Mouse (Mus musculus): ENCODE data around the gene Fbxo47. TPM values are rescaled to one million over a fixed set of nuclear protein-coding genes. Genes with fewer than 3 reads are reported as not detected.

Gene Fbxo47
- polyA plus RNA-seq, 1 experiment from 2014 or later: 0.95 TPM

DNA sequence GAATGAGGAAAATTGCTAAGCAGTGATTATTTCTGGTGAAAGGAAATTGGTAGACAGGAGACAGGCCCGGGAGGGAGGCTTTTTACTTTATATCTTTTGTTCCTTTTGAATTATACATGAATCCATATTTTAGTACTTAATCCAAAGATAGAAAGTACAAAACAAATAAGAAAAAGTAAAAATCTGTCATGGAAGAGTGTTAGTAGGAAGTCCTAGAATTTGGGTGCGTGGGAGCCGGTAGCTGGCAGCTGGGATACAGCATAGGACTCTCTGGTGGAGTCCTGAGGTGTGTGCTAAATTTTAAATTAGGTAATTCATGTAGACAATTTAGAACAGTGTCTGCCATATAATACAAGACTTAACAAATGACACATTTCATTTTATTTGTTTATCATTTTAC lies 16.4 kb downstream of the Fbxo47 start:
- no peaks in the 10 kb centered on the region for H3K9me3 ChIP-seq (replicated peaks; ENCODE audit: low read length)
- no peak overlapping the region for H3K27ac ChIP-seq
- H3K4me3 ChIP-seq (replicated peaks; ENCODE audit: low read depth, low read length): no peak overlapping the region
- H3K9ac ChIP-seq (ENCODE audit: low read depth, low read length): no peak overlapping the region
- WGBS: 85% methylated on average over 3 of the region's 3 CpGs
- ATAC-seq (replicated peaks; ENCODE audit: low FRiP score, low read depth) (no peak), DNase-seq (ENCODE audit: low spot score) (no peak)
- H3K27me3 ChIP-seq (ENCODE audit: insufficient read depth, low read length): no peaks in the 10 kb centered on the region
- no peak for TF ChIP-seq CTCF (IDR thresholded peaks at IDR 0.05; ENCODE audit: low read depth)
- H3K4me2 ChIP-seq (ENCODE audit: low read length): no peak overlapping the region
- H3K4me1 ChIP-seq (replicated peaks; ENCODE audit: insufficient read depth, low read length): no peaks in the 10 kb centered on the region
- no peaks in the 10 kb centered on the region for H3K36me3 ChIP-seq (ENCODE audit: insufficient read depth, low read length)

DNA sequence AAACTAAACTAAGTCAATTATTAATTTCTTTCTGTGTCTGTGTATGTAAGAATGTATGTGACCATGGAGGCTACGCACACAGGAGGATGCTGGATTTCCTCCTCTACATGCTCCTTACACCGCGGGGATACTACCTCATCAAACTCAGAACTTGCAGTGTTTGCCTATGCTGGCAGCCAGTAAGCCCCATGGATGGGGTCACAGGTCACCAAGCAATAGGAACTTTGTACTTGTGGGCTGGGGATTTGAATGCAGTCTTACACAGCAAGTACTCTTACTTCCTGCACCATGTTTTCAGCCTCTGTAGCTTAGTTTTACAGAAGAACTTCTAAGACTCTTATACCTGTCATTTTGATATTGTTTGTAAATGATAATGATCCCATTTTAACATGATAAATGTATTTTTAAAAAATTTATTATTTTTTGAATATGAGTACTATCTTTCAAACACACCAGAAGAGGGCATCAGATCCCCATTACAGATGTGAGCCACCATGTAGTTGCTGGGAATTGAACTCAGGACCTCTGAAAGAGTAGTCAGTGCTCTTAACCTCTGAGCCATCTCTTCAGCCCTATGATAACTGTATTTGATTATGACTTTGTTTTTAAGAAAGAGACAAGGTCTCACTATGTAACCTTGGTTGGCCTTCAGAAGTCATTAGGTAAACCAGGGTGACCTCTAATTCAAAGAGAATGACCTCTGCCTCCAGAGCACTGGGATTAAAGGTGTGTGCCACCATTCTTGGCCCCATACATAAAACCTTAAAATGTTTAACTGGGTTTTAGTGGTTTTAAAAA lies 17.7 kb downstream of the Fbxo47 start:
- no peak for TF ChIP-seq CTCF (IDR thresholded peaks at IDR 0.05; ENCODE audit: low read depth)
- no peaks in the 10 kb centered on the region for H3K4me1 ChIP-seq (replicated peaks; ENCODE audit: insufficient read depth, low read length)
- no peak overlapping the region for H3K27ac ChIP-seq
- H3K27me3 ChIP-seq (ENCODE audit: insufficient read depth, low read length): no peaks in the 10 kb centered on the region
- no peak overlapping the region for H3K4me3 ChIP-seq (replicated peaks; ENCODE audit: low read depth, low read length)
- H3K9ac ChIP-seq (ENCODE audit: low read depth, low read length): no peak overlapping the region
- DNase-seq (ENCODE audit: low spot score) (no peak), ATAC-seq (replicated peaks; ENCODE audit: low FRiP score, low read depth) (no peak)
- no peak overlapping the region for H3K4me2 ChIP-seq (ENCODE audit: low read length)
- H3K36me3 ChIP-seq (ENCODE audit: insufficient read depth, low read length): no peaks in the 10 kb centered on the region
- no peaks in the 10 kb centered on the region for H3K9me3 ChIP-seq (replicated peaks; ENCODE audit: low read length)
- 89% methylated on average over 3 of the region's 3 CpGs for WGBS

- Histone ChIP-seq H3K27ac (no peak overlapping the region), H3K36me3 (ENCODE audit: insufficient read depth, low read length) (no peaks in the 10 kb centered on the region), H3K4me3 (replicated peaks; ENCODE audit: low read depth, low read length) (no peak overlapping the region), H3K4me1 (replicated peaks; ENCODE audit: insufficient read depth, low read length) (no peaks in the 10 kb centered on the region), H3K27me3 (ENCODE audit: insufficient read depth, low read length) (no peaks in the 10 kb centered on the region), H3K9me3 (replicated peaks; ENCODE audit: low read length) (no peaks in the 10 kb centered on the region), H3K4me2 (ENCODE audit: low read length) (no peak overlapping the region), H3K9ac (ENCODE audit: low read depth, low read length) (no peak overlapping the region)
- TF ChIP-seq CTCF (IDR thresholded peaks at IDR 0.05; ENCODE audit: low read depth): no peak
- 84% methylated on average over 5 of the region's 5 CpGs for WGBS
- DNase-seq (ENCODE audit: low spot score) (no peak), ATAC-seq (replicated peaks; ENCODE audit: low FRiP score, low read depth) (no peak)
Measured at GRCm38 (mm10) chr11:97865421-97865820, 18.5 kb downstream of the Fbxo47 start.

DNA sequence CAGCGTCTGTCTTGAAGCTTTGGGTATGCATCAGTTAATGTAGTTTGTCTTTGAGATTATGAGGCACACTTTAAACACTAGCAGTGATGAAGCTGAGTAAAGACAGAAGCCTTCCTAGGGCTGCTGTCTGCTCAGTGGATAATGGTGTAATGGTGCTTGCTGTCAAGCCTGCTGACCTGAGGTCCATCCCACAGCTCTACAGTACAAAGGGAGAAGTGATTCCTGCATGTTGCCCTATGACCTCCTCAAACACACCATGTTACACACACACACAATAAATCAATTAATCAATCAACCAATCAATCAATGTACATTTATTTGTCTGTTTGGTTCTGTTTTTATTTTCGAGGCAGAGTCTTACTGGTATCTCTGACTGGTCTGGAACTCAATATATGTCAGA lies 21.8 kb downstream of the Fbxo47 start:
- DNase-seq (ENCODE audit: low spot score) (no peak), ATAC-seq (replicated peaks; ENCODE audit: low FRiP score, low read depth) (no peak)
- no peak overlapping the region for H3K4me2 ChIP-seq (ENCODE audit: low read length)
- H3K27ac ChIP-seq: no peak overlapping the region
- TF ChIP-seq CTCF (IDR thresholded peaks at IDR 0.05; ENCODE audit: low read depth): no peak
- H3K9ac ChIP-seq (ENCODE audit: low read depth, low read length): no peak overlapping the region
- H3K4me1 ChIP-seq (replicated peaks; ENCODE audit: insufficient read depth, low read length): no peaks in the 10 kb centered on the region
- H3K4me3 ChIP-seq (replicated peaks; ENCODE audit: low read depth, low read length): no peak overlapping the region
- H3K9me3 ChIP-seq (replicated peaks; ENCODE audit: low read length): no peaks in the 10 kb centered on the region
- H3K27me3 ChIP-seq (ENCODE audit: insufficient read depth, low read length): no peaks in the 10 kb centered on the region
- WGBS: 70% methylated on average over 2 of the region's 2 CpGs
- no peaks in the 10 kb centered on the region for H3K36me3 ChIP-seq (ENCODE audit: insufficient read depth, low read length)

DNA sequence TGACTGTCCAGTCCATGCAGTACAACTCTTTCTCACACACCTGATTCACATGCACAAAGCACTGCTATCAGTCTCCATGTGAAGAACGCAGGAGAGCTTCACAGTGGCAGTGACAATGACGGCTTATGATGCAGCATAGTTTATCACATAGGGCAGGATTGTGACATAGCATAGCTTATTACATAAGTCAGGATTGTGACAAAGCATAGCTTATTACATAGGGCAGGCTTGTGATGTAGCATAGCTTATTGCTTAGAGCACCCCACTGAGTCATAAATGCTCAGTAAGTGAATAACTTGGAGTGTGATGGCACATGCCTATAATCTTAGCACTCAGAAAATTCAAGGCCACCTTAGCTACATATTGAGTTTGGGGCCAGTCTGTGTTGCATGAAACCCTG lies 28.5 kb downstream of the Fbxo47 start:
- Histone ChIP-seq H3K4me3 (replicated peaks; ENCODE audit: low read depth, low read length) (no peak overlapping the region), H3K4me2 (ENCODE audit: low read length) (no peak overlapping the region), H3K9me3 (replicated peaks; ENCODE audit: low read length) (no peaks in the 10 kb centered on the region), H3K4me1 (replicated peaks; ENCODE audit: insufficient read depth, low read length) (no peaks in the 10 kb centered on the region), H3K27ac (no peak overlapping the region), H3K36me3 (ENCODE audit: insufficient read depth, low read length) (no peaks in the 10 kb centered on the region), H3K9ac (ENCODE audit: low read depth, low read length) (no peak overlapping the region), H3K27me3 (ENCODE audit: insufficient read depth, low read length) (no peaks in the 10 kb centered on the region)
- ATAC-seq (replicated peaks; ENCODE audit: low FRiP score, low read depth) (no peak), DNase-seq (ENCODE audit: low spot score) (no peak)
- WGBS: 87% methylated on average over 2 of the region's 2 CpGs
- no peak for TF ChIP-seq CTCF (IDR thresholded peaks at IDR 0.05; ENCODE audit: low read depth)

- DNase-seq (ENCODE audit: low spot score) (no peak), ATAC-seq (replicated peaks; ENCODE audit: low FRiP score, low read depth) (no peak)
- 89% methylated on average over 2 of the region's 2 CpGs for WGBS
- no peaks in the 10 kb centered on the region for H3K27me3 ChIP-seq (ENCODE audit: insufficient read depth, low read length)
- H3K9ac ChIP-seq (ENCODE audit: low read depth, low read length): no peak overlapping the region
- H3K9me3 ChIP-seq (replicated peaks; ENCODE audit: low read length): no peaks in the 10 kb centered on the region
- no peak for TF ChIP-seq CTCF (IDR thresholded peaks at IDR 0.05; ENCODE audit: low read depth)
- no peak overlapping the region for H3K4me2 ChIP-seq (ENCODE audit: low read length)
- H3K4me3 ChIP-seq (replicated peaks; ENCODE audit: low read depth, low read length): no peak overlapping the region
- H3K36me3 ChIP-seq (ENCODE audit: insufficient read depth, low read length): no peaks in the 10 kb centered on the region
- no peaks in the 10 kb centered on the region for H3K4me1 ChIP-seq (replicated peaks; ENCODE audit: insufficient read depth, low read length)
- H3K27ac ChIP-seq: no peak overlapping the region
Measured at GRCm38 (mm10) chr11:97851601-97852000, 32.4 kb downstream of the Fbxo47 start.

GRCm38 (mm10) chr11:97850367-97850766 lies 33.6 kb downstream of the Fbxo47 start:
- no peak overlapping the region for H3K4me3 ChIP-seq (replicated peaks; ENCODE audit: low read depth, low read length)
- no peak for ATAC-seq (replicated peaks; ENCODE audit: low FRiP score, low read depth)
- H3K9ac ChIP-seq (ENCODE audit: low read depth, low read length): no peak overlapping the region
- no peak for TF ChIP-seq CTCF (IDR thresholded peaks at IDR 0.05; ENCODE audit: low read depth)
- H3K27me3 ChIP-seq (ENCODE audit: insufficient read depth, low read length): no peaks in the 10 kb centered on the region
- H3K4me2 ChIP-seq (ENCODE audit: low read length): no peak overlapping the region
- WGBS: 44% methylated on average over 6 of the region's 6 CpGs
- H3K36me3 ChIP-seq (ENCODE audit: insufficient read depth, low read length): no peaks in the 10 kb centered on the region
- no peak overlapping the region; the same call in 1 of the 2 replicates for H3K27ac ChIP-seq
- no peaks in the 10 kb centered on the region for H3K9me3 ChIP-seq (replicated peaks; ENCODE audit: low read length)
- no peak for DNase-seq (ENCODE audit: low spot score)
- no peaks in the 10 kb centered on the region for H3K4me1 ChIP-seq (replicated peaks; ENCODE audit: insufficient read depth, low read length)
